Mouse (Mus musculus) midbrain, embryonic 15.5 days (tissue): Measurements from ENCODE around the gene Ccl2. TPM values are rescaled to one million over a fixed set of nuclear protein-coding genes. Genes with fewer than 3 reads are reported as not detected.

Source experiments
- ATAC-seq: fragments of 200-750 bp; cut with Nextera tagmentation; replicated peaks from 2 replicates; pipeline ENCODE4 v1.8.0; 2017; ENCODE audit warnings: moderate TSS enrichment
- H3K27ac ChIP-seq: fragments of 300-500 bp; sonication (generic); 2 replicates; pipeline ENCODE4 v1.5.1; 2015; ENCODE audit warnings: mild to moderate bottlenecking, inconsistent platforms
- H3K27me3 ChIP-seq: fragments of 300-500 bp; sonication (generic); replicated peaks from 2 replicates; pipeline ENCODE4 v1.6.1; 2015; ENCODE audit warnings: inconsistent platforms
- H3K36me3 ChIP-seq: fragments of 300-500 bp; sonication (generic); replicated peaks from 2 replicates; pipeline ENCODE4 v1.6.1; 2015; ENCODE audit warnings: inconsistent platforms
- H3K4me1 ChIP-seq: fragments of 300-500 bp; sonication (generic); 2 replicates; pipeline ENCODE4 v1.6.1; 2015; ENCODE audit warnings: inconsistent platforms
- H3K4me2 ChIP-seq: fragments of 300-500 bp; sonication (generic); 2 replicates; pipeline ENCODE4 v1.6.1; 2015; ENCODE audit warnings: inconsistent platforms, mild to moderate bottlenecking, moderate library complexity
- H3K4me3 ChIP-seq: fragments of 300-500 bp; sonication (generic); 2 replicates; pipeline ENCODE4 v1.5.1; 2015; ENCODE audit warnings: mild to moderate bottlenecking, inconsistent platforms
- H3K9ac ChIP-seq: fragments of 300-500 bp; sonication (generic); 2 replicates; pipeline ENCODE4 v1.6.1; 2015; ENCODE audit warnings: mild to moderate bottlenecking, inconsistent platforms
- H3K9me3 ChIP-seq: fragments of 300-500 bp; sonication (generic); 2 replicates; pipeline ENCODE4 v1.6.1; 2016; ENCODE audit warnings: inconsistent platforms
- WGBS: fragments of 180-500 bp; shearing (Covaris S2); methylation state at CpG from one replicate; pipeline ENCODE4 v1.1.7; 2015; ENCODE audit warnings: mixed read lengths; 5-methylcytosine and 5-hydroxymethylcytosine counted together
- polyA plus RNA-seq: library from polyadenylated mRNA; unstranded; fragments of >200 nt; fragmentation: Nextera tagmentation; extraction: Ambion mirVana; gene quantifications from 2 replicates; pipeline ENCODE4 v1.2.1, GENCODE M21; 2015

The Ccl2 gene
- polyA plus RNA-seq = 1.2 and 1.3 TPM in 2 replicates

GRCm38 (mm10) chr11:82035356-82035755 lies at the start of gene Ccl2:
Gene Ccl2 (plus strand): TSS chr11:82035571.
- Histone ChIP-seq H3K9ac (no peak within 1 kb of the TSS), H3K4me2 (no peak within 1 kb of the TSS), H3K27ac (no peak within 1 kb of the TSS), H3K4me3 (no peak within 1 kb of the TSS), H3K4me1 (no peaks in the 10 kb centered on the region), H3K36me3 (no peaks in the 10 kb centered on the region), H3K9me3 (no peaks in the 10 kb centered on the region), H3K27me3 (no peaks in the 10 kb centered on the region)
- ATAC-seq = 0 out of 2 replicates have a peak, but pooled peaks have one; percentile 37
- WGBS = 39% methylated on average over 5 of the region's 5 CpGs

DNA sequence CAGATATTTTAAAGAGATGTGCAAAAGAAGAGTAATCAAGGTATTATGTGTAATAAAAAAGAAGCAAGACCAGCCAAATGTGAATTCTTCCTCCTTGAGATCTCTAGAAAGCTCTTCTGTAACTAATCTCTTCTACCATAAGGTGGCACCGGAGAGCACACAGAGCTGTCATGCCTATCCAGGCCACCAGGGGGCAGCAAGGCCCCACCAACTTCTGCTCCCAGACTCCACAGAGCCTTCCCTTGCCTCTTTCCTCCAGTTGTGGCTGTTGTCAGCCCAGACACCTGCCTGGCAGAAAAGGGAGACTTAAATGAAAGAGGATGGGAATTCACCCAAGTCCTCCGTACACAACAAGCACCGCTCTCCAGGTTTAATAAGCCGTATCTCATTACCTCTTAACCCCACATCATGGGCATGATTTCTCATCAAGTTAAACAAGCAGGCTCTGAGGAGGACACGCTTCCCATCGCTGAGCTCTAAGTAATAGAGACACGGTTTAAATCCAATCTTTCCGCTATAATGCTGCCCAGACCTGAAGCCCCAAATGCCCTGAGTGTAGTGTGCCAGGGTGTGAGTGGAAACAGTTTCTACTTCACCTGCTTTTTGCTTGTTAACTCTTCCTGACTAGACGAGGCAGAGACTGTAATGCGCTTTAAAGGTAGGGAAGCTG lies 39.1 kb upstream of the Ccl2 start:
- H3K9me3 ChIP-seq = no peaks in the 10 kb centered on the region
- ATAC-seq = no peak
- H3K27me3 ChIP-seq = no peaks in the 10 kb centered on the region
- 61% methylated on average over 10 of the region's 10 CpGs for WGBS
- H3K4me3 ChIP-seq = no peak overlapping the region
- H3K4me2 ChIP-seq = no peak overlapping the region
- H3K36me3 ChIP-seq = no peaks in the 10 kb centered on the region
- no peak overlapping the region for H3K9ac ChIP-seq
- no peak overlapping the region for H3K27ac ChIP-seq
- no peaks in the 10 kb centered on the region for H3K4me1 ChIP-seq

DNA sequence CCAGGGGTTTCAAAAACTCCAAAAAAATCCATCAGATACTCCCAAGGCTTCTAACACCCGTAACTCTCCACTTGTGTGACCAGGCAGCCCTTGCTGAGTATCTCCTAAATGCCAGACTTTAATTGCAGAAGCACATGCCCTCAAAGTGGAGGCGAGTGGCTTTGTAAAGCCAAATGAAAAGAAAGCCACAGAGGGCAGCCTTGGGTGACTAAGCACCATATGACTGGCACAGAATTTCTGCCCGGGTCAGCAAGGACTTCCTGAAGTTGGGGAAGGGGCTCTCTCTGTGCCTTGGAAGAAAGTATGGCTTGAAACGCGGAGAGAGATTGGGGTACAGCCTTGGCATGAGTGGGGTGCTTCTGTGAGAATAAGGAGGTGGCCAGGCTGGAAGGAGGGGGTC lies 38.3 kb upstream of the Ccl2 start:
- H3K36me3 ChIP-seq = no peaks in the 10 kb centered on the region
- no peak overlapping the region for H3K27ac ChIP-seq
- H3K4me1 ChIP-seq = no peaks in the 10 kb centered on the region
- H3K9me3 ChIP-seq = no peaks in the 10 kb centered on the region
- H3K9ac ChIP-seq = no peak overlapping the region
- no peak for ATAC-seq
- no peak overlapping the region for H3K4me2 ChIP-seq
- no peaks in the 10 kb centered on the region for H3K27me3 ChIP-seq
- 90% methylated on average over 5 of the region's 5 CpGs for WGBS
- H3K4me3 ChIP-seq = no peak overlapping the region

- WGBS = 89% methylated on average over 3 of the region's 3 CpGs
- H3K36me3 ChIP-seq = no peaks in the 10 kb centered on the region
- no peaks in the 10 kb centered on the region for H3K4me1 ChIP-seq
- no peak overlapping the region for H3K4me2 ChIP-seq
- no peak for ATAC-seq
- H3K27ac ChIP-seq = no peak overlapping the region
- no peaks in the 10 kb centered on the region for H3K27me3 ChIP-seq
- H3K9ac ChIP-seq = no peak overlapping the region
- no peak overlapping the region for H3K4me3 ChIP-seq
- H3K9me3 ChIP-seq = no peaks in the 10 kb centered on the region
Measured at GRCm38 (mm10) chr11:81998646-81999045, 36.7 kb upstream of the Ccl2 start.

DNA sequence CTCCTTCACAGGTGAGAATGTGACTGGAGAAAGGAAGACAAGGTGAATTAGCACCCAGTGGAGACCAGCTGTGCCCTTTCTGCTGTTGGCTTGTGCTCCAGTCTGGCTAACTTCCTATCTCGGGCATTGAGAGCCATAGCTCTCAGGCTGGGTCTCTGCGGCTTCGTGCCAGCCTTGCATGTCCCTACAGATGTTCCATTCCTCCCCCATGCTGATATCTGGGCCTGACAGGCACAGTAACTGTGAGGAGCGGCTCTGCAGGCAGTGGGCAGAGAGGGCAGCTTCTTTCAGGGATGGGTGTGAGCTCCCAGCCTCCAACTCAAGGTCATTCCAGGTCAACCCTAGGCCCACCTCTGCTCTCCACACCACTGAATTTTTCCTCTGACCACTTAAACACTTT lies 35.9 kb upstream of the Ccl2 start:
- no peaks in the 10 kb centered on the region for H3K27me3 ChIP-seq
- no peaks in the 10 kb centered on the region for H3K9me3 ChIP-seq
- H3K9ac ChIP-seq = no peak overlapping the region
- H3K4me2 ChIP-seq = no peak overlapping the region
- no peak overlapping the region for H3K4me3 ChIP-seq
- no peak for ATAC-seq
- no peaks in the 10 kb centered on the region for H3K4me1 ChIP-seq
- H3K27ac ChIP-seq = no peak overlapping the region
- 82% methylated on average over 4 of the region's 4 CpGs for WGBS
- H3K36me3 ChIP-seq = no peaks in the 10 kb centered on the region

- ATAC-seq = no peak
- H3K4me2 ChIP-seq = no peak overlapping the region
- 57% methylated on average over 5 of the region's 5 CpGs for WGBS
- no peaks in the 10 kb centered on the region for H3K4me1 ChIP-seq
- H3K27ac ChIP-seq = no peak overlapping the region
- H3K27me3 ChIP-seq = no peaks in the 10 kb centered on the region
- no peaks in the 10 kb centered on the region for H3K9me3 ChIP-seq
- H3K4me3 ChIP-seq = no peak overlapping the region
- no peak overlapping the region for H3K9ac ChIP-seq
- H3K36me3 ChIP-seq = no peaks in the 10 kb centered on the region
Measured at GRCm38 (mm10) chr11:82000581-82000980, 34.8 kb upstream of the Ccl2 start.

- Histone ChIP-seq H3K9ac (no peak overlapping the region), H3K4me1 (no peaks in the 10 kb centered on the region), H3K4me2 (no peak overlapping the region), H3K27ac (no peak overlapping the region), H3K9me3 (no peaks in the 10 kb centered on the region), H3K4me3 (no peak overlapping the region), H3K27me3 (no peaks in the 10 kb centered on the region), H3K36me3 (no peaks in the 10 kb centered on the region)
- WGBS = 80% methylated on average over 2 of the region's 2 CpGs
- no peak for ATAC-seq
Measured at GRCm38 (mm10) chr11:82004810-82005209, 30.6 kb upstream of the Ccl2 start.

DNA sequence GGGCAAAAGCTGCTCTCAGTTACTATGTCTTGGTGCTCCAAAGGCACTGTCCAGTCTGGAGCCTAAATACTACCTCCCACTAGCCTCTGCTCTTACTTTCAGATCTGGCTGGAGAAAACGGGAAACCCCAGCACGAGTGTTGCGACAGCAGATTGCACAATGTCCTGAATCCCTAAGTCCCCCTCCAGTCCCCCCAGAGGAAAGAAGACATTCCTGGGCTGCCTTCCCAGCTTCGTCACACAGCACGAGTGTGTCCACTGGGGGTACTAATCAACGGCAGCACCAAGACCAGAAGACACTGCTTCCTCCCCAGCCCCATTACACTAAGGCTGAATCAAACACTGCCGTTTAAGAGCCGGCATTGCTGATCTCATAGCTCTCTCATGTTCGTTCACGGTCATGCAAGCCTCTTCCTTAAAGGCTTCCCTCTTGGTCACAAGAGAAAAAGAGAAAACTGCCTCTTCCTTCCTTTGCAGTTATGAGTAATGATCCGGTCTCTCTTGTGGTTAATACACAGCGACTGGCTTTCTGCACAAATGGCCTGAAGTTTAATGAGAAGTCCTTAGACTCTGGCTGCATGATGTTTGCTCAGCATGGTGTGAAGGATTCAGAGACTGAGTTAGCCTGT lies 28.5 kb upstream of the Ccl2 start:
- no peaks in the 10 kb centered on the region for H3K9me3 ChIP-seq
- no peaks in the 10 kb centered on the region for H3K4me1 ChIP-seq
- no peak overlapping the region for H3K27ac ChIP-seq
- ATAC-seq = no peak
- no peak overlapping the region for H3K4me3 ChIP-seq
- no peaks in the 10 kb centered on the region for H3K36me3 ChIP-seq
- 56% methylated on average over 12 of the region's 12 CpGs for WGBS
- H3K9ac ChIP-seq = no peak overlapping the region
- H3K27me3 ChIP-seq = no peaks in the 10 kb centered on the region
- no peak overlapping the region for H3K4me2 ChIP-seq

DNA sequence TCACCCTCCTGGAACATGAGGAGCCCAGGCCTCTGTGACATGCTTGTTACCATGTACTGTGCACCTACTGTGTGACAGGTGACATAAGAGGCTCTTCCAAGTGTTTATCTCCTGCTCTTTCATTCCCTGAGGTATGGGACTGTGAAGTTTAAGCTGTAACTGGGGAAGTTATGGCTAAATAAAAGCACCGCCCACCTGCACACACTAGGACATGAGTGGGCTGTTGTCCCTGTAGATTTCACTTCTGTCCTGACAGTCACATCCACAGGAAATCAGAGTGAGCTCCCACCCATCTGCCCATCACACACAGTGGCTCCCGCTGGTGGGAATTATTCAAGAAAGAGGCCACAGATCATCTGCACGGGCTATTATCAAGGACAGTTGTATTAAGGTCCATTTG lies 25.3 kb upstream of the Ccl2 start:
- WGBS = 88% methylated on average over 3 of the region's 3 CpGs
- Histone ChIP-seq H3K4me3 (no peak overlapping the region), H3K27ac (no peak overlapping the region), H3K9me3 (no peaks in the 10 kb centered on the region), H3K9ac (no peak overlapping the region), H3K36me3 (no peaks in the 10 kb centered on the region), H3K4me2 (no peak overlapping the region), H3K4me1 (no peaks in the 10 kb centered on the region), H3K27me3 (no peaks in the 10 kb centered on the region)
- no peak for ATAC-seq

DNA sequence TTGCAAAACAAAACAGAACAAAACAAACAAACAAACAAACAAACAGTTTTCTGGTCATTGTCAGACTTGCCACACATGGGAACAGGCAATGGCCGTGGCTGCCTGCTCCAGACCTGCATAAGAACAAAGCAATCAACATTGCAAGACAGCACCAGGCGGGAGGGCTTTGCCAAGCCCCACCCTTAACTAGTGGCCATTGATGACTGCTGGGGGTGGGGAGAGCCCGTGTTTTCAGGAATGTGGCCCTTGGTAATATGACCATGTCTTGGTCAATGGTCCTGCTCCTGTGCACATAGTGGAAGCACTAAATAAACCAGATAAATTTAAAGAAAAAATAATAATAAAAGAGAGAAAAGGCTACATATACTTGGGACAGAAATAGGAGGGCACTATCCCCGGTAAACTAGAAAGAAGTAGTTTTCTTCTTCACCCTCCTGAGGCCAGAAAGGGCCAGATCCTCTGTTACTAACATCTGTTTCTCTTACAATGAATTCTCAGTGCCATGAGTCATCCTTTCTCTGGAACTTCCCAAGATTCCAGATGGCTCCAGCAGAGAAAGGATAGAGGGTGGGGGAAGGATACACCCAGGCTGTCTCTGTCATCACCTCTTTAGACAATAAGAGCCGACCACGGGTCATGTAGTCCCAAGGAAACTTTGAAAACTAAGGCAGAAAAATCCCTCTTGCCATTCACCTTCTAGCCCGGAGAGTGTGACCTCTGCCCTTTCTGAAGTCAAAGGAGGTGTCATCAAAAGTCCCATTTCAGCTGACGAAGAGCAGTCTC lies 23.8 kb upstream of the Ccl2 start:
- Histone ChIP-seq H3K36me3 (no peaks in the 10 kb centered on the region), H3K9me3 (no peaks in the 10 kb centered on the region), H3K4me3 (no peak overlapping the region), H3K27me3 (no peaks in the 10 kb centered on the region), H3K4me1 (no peaks in the 10 kb centered on the region), H3K9ac (no peak overlapping the region), H3K4me2 (no peak overlapping the region), H3K27ac (no peak overlapping the region)
- no peak for ATAC-seq
- 69% methylated on average over 8 of the region's 8 CpGs for WGBS

DNA sequence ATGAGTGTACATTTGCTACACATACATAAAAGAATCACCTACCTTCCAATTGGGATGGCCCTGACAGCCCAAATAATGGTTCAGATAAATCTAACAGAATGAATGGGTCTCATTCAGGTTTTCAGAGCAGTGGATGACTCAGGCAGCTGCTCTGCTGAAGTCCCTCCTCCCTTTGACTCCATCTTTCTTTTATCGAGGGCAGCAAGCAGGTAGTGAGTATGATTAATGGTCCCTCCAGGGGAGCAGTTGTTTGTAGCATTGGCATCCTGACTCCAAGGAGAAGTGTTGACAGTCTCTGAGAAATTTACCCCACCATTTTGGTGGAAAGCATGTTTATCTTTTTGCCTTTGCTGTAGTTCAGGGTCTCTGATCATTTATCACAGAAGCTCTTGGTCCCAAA lies 21.6 kb upstream of the Ccl2 start:
- H3K27ac ChIP-seq = no peak overlapping the region
- ATAC-seq = no peak
- no peaks in the 10 kb centered on the region for H3K36me3 ChIP-seq
- H3K9me3 ChIP-seq = no peaks in the 10 kb centered on the region
- no peak overlapping the region for H3K9ac ChIP-seq
- H3K4me3 ChIP-seq = no peak overlapping the region
- H3K27me3 ChIP-seq = no peaks in the 10 kb centered on the region
- 62% methylated on average over 1 of the region's 1 CpGs for WGBS
- H3K4me1 ChIP-seq = no peaks in the 10 kb centered on the region
- H3K4me2 ChIP-seq = no peak overlapping the region

- H3K9me3 ChIP-seq = no peaks in the 10 kb centered on the region
- no peaks in the 10 kb centered on the region for H3K36me3 ChIP-seq
- no peaks in the 10 kb centered on the region for H3K27me3 ChIP-seq
- no peaks in the 10 kb centered on the region for H3K4me1 ChIP-seq
- no peak overlapping the region for H3K9ac ChIP-seq
- H3K4me2 ChIP-seq = no peak overlapping the region
- no peak overlapping the region for H3K4me3 ChIP-seq
- no peak overlapping the region for H3K27ac ChIP-seq
- ATAC-seq = no peak
- 70% methylated on average over 2 of the region's 2 CpGs for WGBS
Measured at GRCm38 (mm10) chr11:82015066-82015465, 20.3 kb upstream of the Ccl2 start.
